Mouse (Mus musculus) C2C12 (cell line): ENCODE measurements around the gene Scg3. TPM values are rescaled to one million over a fixed set of nuclear protein-coding genes. Genes with fewer than 3 reads are reported as not detected.

Experiments used
- H3K27me3 ChIP-seq: one replicate; pipeline ENCODE4 v1.6.1; 2011; ENCODE audit not compliant: control insufficient read depth, insufficient read depth, insufficient read length
- H3K36me3 ChIP-seq: one replicate; pipeline ENCODE4 v1.6.1; 2011; ENCODE audit not compliant: control insufficient read depth, insufficient read depth
- H3K4me3 ChIP-seq: one replicate; pipeline ENCODE4 v1.5.1; 2011; ENCODE audit warnings: mild to moderate bottlenecking, control low read depth; ENCODE audit not compliant: poor library complexity, insufficient read depth, severe bottlenecking
- H3K79me2 ChIP-seq: one replicate; pipeline ENCODE4 v1.6.1; 2011; ENCODE audit not compliant: control insufficient read depth, insufficient read depth
- H3K79me3 ChIP-seq: one replicate; pipeline ENCODE4 v1.6.1; 2011; ENCODE audit warnings: low read depth, control low read depth
- H3ac ChIP-seq: one replicate; pipeline ENCODE3; 2011; ENCODE audit warnings: low read depth; ENCODE audit not compliant: control insufficient read depth, insufficient read length
- CEBPB ChIP-seq: IDR thresholded peaks from one replicate; pipeline ENCODE4 v1.6.1; 2011; ENCODE audit warnings: low read depth, mild to moderate bottlenecking, control low read depth, moderate library complexity
- CTCF ChIP-seq: IDR thresholded peaks from one replicate; pipeline ENCODE4 v1.5.1; 2011; ENCODE audit not compliant: control insufficient read depth, insufficient read depth, insufficient read length
- FOSL1 ChIP-seq: IDR thresholded peaks from one replicate; pipeline ENCODE4 v1.8.0; 2011; ENCODE audit warnings: mild to moderate bottlenecking, low read length; ENCODE audit not compliant: poor library complexity, insufficient read depth, severe bottlenecking
- MAX ChIP-seq: IDR thresholded peaks from one replicate; pipeline ENCODE4 v1.6.1; 2011; ENCODE audit warnings: mild to moderate bottlenecking, control low read depth
- MYOD1 ChIP-seq: IDR thresholded peaks from one replicate; pipeline ENCODE4 v1.6.1; 2011; ENCODE audit warnings: low read depth; ENCODE audit not compliant: control insufficient read depth, insufficient read length
- MYOG ChIP-seq: IDR thresholded peaks from one replicate; pipeline ENCODE4 v1.6.1; 2011; ENCODE audit not compliant: control insufficient read depth, insufficient read length; ENCODE audit errors: extremely low read depth
- USF1 ChIP-seq: IDR thresholded peaks from one replicate; pipeline ENCODE4 v1.6.1; 2011; ENCODE audit warnings: low read depth, mild to moderate bottlenecking, control low read depth, moderate library complexity
- polyA plus RNA-seq: library from polyadenylated mRNA; unstranded; fragments of >200 nt; fragmentation: generic; extraction: Trizol; gene quantifications from one replicate; pipeline ENCODE4 v1.2.1, GENCODE M21; 2012; ENCODE audit warnings: missing spikeins

The Scg3 gene
- polyA plus RNA-seq, 1 experiment, result not detected

- no peaks in the 10 kb centered on the region for H3K79me3 ChIP-seq
- H3ac ChIP-seq, result no peak overlapping the region
- no peaks in the 10 kb centered on the region for H3K27me3 ChIP-seq
- TF ChIP-seq FOSL1, result no peak
- TF ChIP-seq MYOG, result no peak
- TF ChIP-seq MYOD1, result no peak
- no peak for TF ChIP-seq CTCF
- no peak for TF ChIP-seq CEBPB
- no peak overlapping the region for H3K4me3 ChIP-seq
- no peaks in the 10 kb centered on the region for H3K36me3 ChIP-seq
- no peaks in the 10 kb centered on the region for H3K79me2 ChIP-seq
Observed at GRCm38 (mm10) chr9:75618836-75619400, 64.9 kb downstream of the Scg3 start.

- Histone ChIP-seq H3ac (no peak overlapping the region), H3K27me3 (no peaks in the 10 kb centered on the region), H3K79me2 (no peaks in the 10 kb centered on the region), H3K36me3 (no peaks in the 10 kb centered on the region), H3K4me3 (no peak overlapping the region), H3K79me3 (no peaks in the 10 kb centered on the region)
- TF ChIP-seq MYOD1, result no peak
Observed at GRCm38 (mm10) chr9:75616560-75616959, 67.3 kb downstream of the Scg3 start.

GRCm38 (mm10) chr9:75610571-75611493 lies 73.0 kb downstream of the Scg3 start, which contains the start of gene Tmod2:
Gene Tmod2, minus strand, starts transcription at chr9:75611325.
- no peak for TF ChIP-seq MAX
- TF ChIP-seq MYOG, result no peak
- TF ChIP-seq MYOD1, result no peak
- no peak for TF ChIP-seq CEBPB
- no peak for TF ChIP-seq USF1
- TF ChIP-seq CTCF, result no peak
- no peak for TF ChIP-seq FOSL1
- Histone ChIP-seq H3K79me2 (no peaks in the 10 kb centered on the region), H3K36me3 (no peaks in the 10 kb centered on the region), H3K27me3 (peaks cover 14% of the 10 kb centered on the region), H3ac (no peak within 1 kb of the TSS), H3K79me3 (no peaks in the 10 kb centered on the region), H3K4me3 (no peak within 1 kb of the TSS)

GRCm38 (mm10) chr9:75609965-75610364 lies 73.9 kb downstream of the Scg3 start:
- Histone ChIP-seq H3K4me3 (no peak overlapping the region), H3ac (no peak overlapping the region), H3K79me2 (no peaks in the 10 kb centered on the region), H3K27me3 (peaks cover 14% of the 10 kb centered on the region), H3K36me3 (no peaks in the 10 kb centered on the region), H3K79me3 (no peaks in the 10 kb centered on the region)
- TF ChIP-seq USF1 (no peak), MYOD1 (no peak), MYOG (no peak), CTCF (no peak), MAX (no peak), FOSL1 (no peak), CEBPB (no peak)

- Histone ChIP-seq H3K36me3 (no peaks in the 10 kb centered on the region), H3ac (no peak overlapping the region), H3K27me3 (peaks cover 14% of the 10 kb centered on the region), H3K79me2 (no peaks in the 10 kb centered on the region), H3K4me3 (no peak overlapping the region), H3K79me3 (no peaks in the 10 kb centered on the region)
- no peak for TF ChIP-seq MYOG
Observed at GRCm38 (mm10) chr9:75609505-75609904, 74.4 kb downstream of the Scg3 start.

- H3K27me3 ChIP-seq, result peaks cover 14% of the 10 kb centered on the region
- no peaks in the 10 kb centered on the region for H3K79me3 ChIP-seq
- no peaks in the 10 kb centered on the region for H3K79me2 ChIP-seq
- no peaks in the 10 kb centered on the region for H3K36me3 ChIP-seq
- H3ac ChIP-seq, result no peak overlapping the region
- TF ChIP-seq MYOD1 (no peak), CEBPB (no peak), FOSL1 (no peak), CTCF (no peak), MYOG (no peak), MAX (no peak), USF1 (no peak)
- H3K4me3 ChIP-seq, result no peak overlapping the region
Observed at GRCm38 (mm10) chr9:75607496-75607895, 76.4 kb downstream of the Scg3 start.
